Mouse (Mus musculus) hindbrain, embryonic 12.5 days (tissue): Measurements from ENCODE around the gene Slc2a1. TPM values are rescaled to one million over a fixed set of nuclear protein-coding genes. Genes with fewer than 3 reads are reported as not detected.
A peak's percentile ranks its signal among the peaks of the same experiment; 100 is the strongest.

ENCODE experiments used
- ATAC-seq: fragments of 200-750 bp; cut with Nextera tagmentation; 2 replicates; pipeline ENCODE4 v1.8.0; 2017; ENCODE audit warnings: moderate TSS enrichment; ENCODE audit not compliant: low FRiP score
- H3K27ac ChIP-seq: fragments of 300-500 bp; sonication (generic); 2 replicates; pipeline ENCODE4 v1.5.1; 2016; ENCODE audit warnings: mild to moderate bottlenecking
- H3K27me3 ChIP-seq: fragments of 300-500 bp; sonication (generic); 2 replicates; pipeline ENCODE4 v1.6.1; 2016; ENCODE audit warnings: mild to moderate bottlenecking
- H3K36me3 ChIP-seq: fragments of 300-500 bp; sonication (generic); 2 replicates; pipeline ENCODE4 v1.6.1; 2016; ENCODE audit warnings: mild to moderate bottlenecking
- H3K4me1 ChIP-seq: fragments of 300-500 bp; sonication (generic); 2 replicates; pipeline ENCODE4 v1.6.1; 2016
- H3K4me2 ChIP-seq: fragments of 300-500 bp; sonication (generic); replicated peaks from 2 replicates; pipeline ENCODE4 v1.6.1; 2016; ENCODE audit warnings: mild to moderate bottlenecking
- H3K4me3 ChIP-seq: fragments of 300-500 bp; sonication (generic); 2 replicates; pipeline ENCODE4 v1.5.1; 2016; ENCODE audit warnings: mild to moderate bottlenecking
- H3K9ac ChIP-seq: fragments of 300-500 bp; sonication (generic); 2 replicates; pipeline ENCODE4 v1.6.1; 2016; ENCODE audit warnings: mild to moderate bottlenecking, moderate library complexity
- H3K9me3 ChIP-seq: fragments of 300-500 bp; sonication (generic); replicated peaks from 2 replicates; pipeline ENCODE4 v1.6.1; 2016; ENCODE audit warnings: mild to moderate bottlenecking
- WGBS: fragments of 180-500 bp; shearing (Covaris S2); methylation state at CpG from one replicate; pipeline ENCODE4 v1.1.7; 2016; 5-methylcytosine and 5-hydroxymethylcytosine counted together
- polyA plus RNA-seq: library from polyadenylated mRNA; unstranded; fragments of >200 nt; fragmentation: Nextera tagmentation; extraction: Ambion mirVana; gene quantifications from 2 replicates; pipeline ENCODE4 v1.2.1, GENCODE M21; 2016

The Slc2a1 gene
- polyA plus RNA-seq, 1 experiment from 2014 or later, result 112 TPM

DNA sequence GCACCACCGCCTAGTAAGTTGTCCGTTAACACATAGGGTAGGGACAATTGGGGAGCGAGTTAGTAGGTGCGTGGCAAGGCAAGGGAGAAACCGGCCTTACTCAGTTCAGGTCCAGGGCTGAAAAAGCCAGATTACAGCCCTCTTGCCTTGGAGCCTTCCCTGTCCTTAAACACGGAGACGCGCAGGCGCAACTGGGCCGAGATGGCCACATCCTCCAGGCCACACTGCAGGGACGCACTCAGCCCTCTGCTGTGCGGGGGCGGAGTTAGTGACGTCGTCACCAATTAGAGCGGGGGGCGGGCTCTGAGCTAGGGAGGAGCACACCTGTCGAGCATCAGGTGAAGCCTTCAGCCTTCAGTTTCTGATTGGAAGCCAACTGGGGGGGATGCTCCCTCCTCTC is 29.7 kb downstream of the Slc2a1 start:
- H3K4me3 ChIP-seq, result peak overlapping the region; percentile 20
- H3K9me3 ChIP-seq, result no peaks in the 10 kb centered on the region
- ATAC-seq, result peak; percentile 82
- H3K36me3 ChIP-seq, result peaks cover 38% of the 10 kb centered on the region
- H3K4me2 ChIP-seq, result peak overlapping the region; percentile 51
- H3K27me3 ChIP-seq, result no peaks in the 10 kb centered on the region
- H3K9ac ChIP-seq, result 0 out of 2 replicates have a peak overlapping the region, but pooled peaks have one; percentile 41
- no peak overlapping the region for H3K27ac ChIP-seq
- peaks cover 12% of the 10 kb centered on the region for H3K4me1 ChIP-seq
- 11% methylated on average over 18 of the region's 18 CpGs for WGBS

DNA sequence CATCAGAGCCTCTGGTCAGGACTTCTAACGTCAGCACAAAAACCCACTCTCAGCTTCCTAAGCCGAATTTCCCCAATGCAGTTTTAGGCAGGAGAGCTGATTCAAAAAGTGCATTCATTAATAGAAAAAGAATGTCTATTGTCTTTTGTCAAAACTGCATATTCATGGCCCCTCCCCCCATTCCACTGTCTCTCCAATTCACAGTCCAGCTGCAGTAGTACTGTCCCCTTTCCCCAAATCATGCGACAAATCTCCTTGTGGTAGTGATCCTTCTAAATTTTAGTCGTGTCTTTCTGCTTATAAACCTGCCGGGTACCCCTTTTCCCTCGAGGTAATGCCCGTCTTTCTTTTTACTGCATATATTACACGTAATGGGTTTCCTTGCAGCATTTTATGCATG is 30.3 kb downstream of the Slc2a1 start:
- no peaks in the 10 kb centered on the region for H3K27me3 ChIP-seq
- 52% methylated on average over 8 of the region's 8 CpGs for whole genome bisulfite sequencing
- H3K4me1 ChIP-seq, result peaks cover 12% of the 10 kb centered on the region
- H3K9ac ChIP-seq, result no peak overlapping the region
- H3K4me3 ChIP-seq, result no peak overlapping the region
- peaks cover 32% of the 10 kb centered on the region for H3K36me3 ChIP-seq
- peak overlapping the region; percentile 51 for H3K4me2 ChIP-seq
- H3K27ac ChIP-seq, result no peak overlapping the region
- ATAC-seq, result no peak
- H3K9me3 ChIP-seq, result no peaks in the 10 kb centered on the region

DNA sequence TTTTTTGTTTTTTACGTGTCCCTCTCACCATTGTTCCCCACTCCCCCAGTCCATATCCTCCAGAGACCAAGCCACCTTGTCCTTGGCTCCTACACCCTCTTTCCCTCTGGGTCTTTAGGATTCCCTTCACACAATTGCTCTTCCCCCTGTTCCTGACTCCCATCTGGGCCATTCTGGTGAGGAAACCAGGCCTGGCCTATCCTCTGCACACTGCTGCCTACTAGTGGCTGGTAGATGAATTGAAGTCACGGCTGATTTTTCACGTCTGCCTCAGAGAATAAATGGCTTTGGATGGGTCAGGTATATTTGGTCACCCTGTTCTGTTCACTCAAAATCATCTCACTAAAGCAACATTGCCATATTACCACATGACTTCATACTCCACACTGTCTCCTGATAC is 31.6 kb downstream of the Slc2a1 start:
- no peak overlapping the region for H3K4me2 ChIP-seq
- H3K9ac ChIP-seq, result no peak overlapping the region
- H3K27ac ChIP-seq, result no peak overlapping the region
- ATAC-seq, result no peak
- no peak overlapping the region for H3K4me3 ChIP-seq
- peaks cover 12% of the 10 kb centered on the region for H3K4me1 ChIP-seq
- H3K9me3 ChIP-seq, result no peaks in the 10 kb centered on the region
- peaks cover 19% of the 10 kb centered on the region for H3K36me3 ChIP-seq
- H3K27me3 ChIP-seq, result no peaks in the 10 kb centered on the region
- WGBS, result 49% methylated on average over 3 of the region's 3 CpGs

DNA sequence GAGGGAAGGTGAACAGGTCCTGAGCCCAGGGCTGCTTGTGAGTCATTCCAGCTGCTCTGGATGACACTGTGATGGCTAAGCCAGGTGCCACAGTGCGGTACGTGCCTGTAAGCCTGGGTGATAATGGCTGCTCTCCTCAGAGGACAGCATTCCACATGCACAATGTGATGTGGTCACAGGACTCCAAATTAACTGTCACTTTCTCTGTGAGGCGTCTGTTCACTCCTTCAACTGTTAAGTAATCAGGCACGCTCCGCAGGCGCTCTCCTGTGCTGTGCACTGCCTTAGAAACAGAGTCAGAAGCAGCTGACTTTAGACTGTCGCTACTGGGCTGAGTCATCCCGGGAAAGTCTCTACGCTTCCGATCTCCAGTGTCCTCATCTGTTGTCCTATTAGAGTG is 32.7 kb downstream of the Slc2a1 start:
- Histone ChIP-seq H3K4me2 (no peak overlapping the region), H3K36me3 (peaks cover 8% of the 10 kb centered on the region), H3K4me1 (peaks cover 12% of the 10 kb centered on the region), H3K27me3 (no peaks in the 10 kb centered on the region), H3K4me3 (no peak overlapping the region), H3K9me3 (no peaks in the 10 kb centered on the region), H3K9ac (no peak overlapping the region), H3K27ac (no peak overlapping the region)
- ATAC-seq, result no peak
- WGBS, result 55% methylated on average over 10 of the region's 10 CpGs

DNA sequence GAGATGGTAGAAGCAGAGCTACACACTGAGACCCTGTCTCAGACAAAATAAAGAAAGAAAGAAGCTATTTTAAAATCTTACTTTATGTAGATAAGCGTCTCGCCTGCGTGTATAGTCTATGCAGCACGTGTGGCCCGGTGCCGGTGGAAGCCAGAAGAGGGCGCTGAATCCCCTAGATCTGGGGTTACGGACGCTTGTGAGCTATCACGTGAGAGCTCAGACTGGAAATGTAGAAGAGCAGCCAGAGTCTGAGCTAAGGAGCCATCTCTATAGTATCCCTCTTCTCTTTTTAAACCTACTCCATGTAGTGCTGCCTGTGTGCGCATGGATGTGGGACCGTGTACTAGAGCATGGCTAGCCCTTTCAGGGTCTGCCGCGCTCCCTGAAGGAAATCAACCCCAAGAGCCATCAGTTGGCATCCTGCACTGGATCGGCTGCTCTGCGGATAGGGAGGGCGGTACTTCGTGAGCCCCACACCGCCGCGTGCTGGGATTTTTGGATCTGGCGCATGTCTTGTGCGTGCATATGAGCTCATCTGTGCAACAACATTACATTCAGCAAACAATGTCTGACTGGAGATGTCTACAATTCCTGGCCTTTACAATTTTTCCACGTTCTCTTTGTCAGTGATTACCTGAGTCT is 33.8 kb downstream of the Slc2a1 start:
- H3K36me3 ChIP-seq, result no peaks in the 10 kb centered on the region
- H3K27ac ChIP-seq, result no peak overlapping the region
- no peaks in the 10 kb centered on the region for H3K27me3 ChIP-seq
- 24% methylated on average over 24 of the region's 24 CpGs for WGBS
- no peak overlapping the region for H3K9ac ChIP-seq
- peak overlapping the region; percentile 1; the same call in 1 of the 2 replicates for H3K4me3 ChIP-seq
- H3K9me3 ChIP-seq, result no peaks in the 10 kb centered on the region
- peaks cover 12% of the 10 kb centered on the region for H3K4me1 ChIP-seq
- peak; percentile 64 for ATAC-seq
- H3K4me2 ChIP-seq, result peak overlapping the region; percentile 40

DNA sequence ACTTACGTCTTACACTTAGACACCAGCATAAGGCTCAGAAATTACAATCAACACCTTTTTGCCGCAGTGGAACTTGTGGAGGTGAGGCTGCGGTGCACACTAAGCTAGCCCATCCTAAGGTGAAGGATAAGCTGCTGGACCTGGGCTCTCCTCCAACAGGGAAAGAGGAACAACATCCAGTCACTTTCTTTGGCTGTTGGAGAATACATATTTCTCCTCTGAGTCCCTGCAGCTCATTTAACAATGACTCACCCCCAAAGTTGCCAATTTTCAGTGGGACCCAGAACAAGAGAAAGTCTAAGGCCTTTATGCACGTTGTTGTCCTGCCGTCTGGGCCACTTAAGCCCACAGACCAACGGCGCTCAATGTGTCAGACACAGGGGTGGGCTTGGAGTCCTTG is 38.3 kb downstream of the Slc2a1 start:
- no peaks in the 10 kb centered on the region for H3K4me1 ChIP-seq
- H3K36me3 ChIP-seq, result no peaks in the 10 kb centered on the region
- no peaks in the 10 kb centered on the region for H3K9me3 ChIP-seq
- no peak for ATAC-seq
- H3K4me2 ChIP-seq, result no peak overlapping the region
- H3K9ac ChIP-seq, result no peak overlapping the region
- WGBS, result 88% methylated on average over 7 of the region's 7 CpGs
- no peak overlapping the region for H3K27ac ChIP-seq
- H3K27me3 ChIP-seq, result no peaks in the 10 kb centered on the region
- no peak overlapping the region for H3K4me3 ChIP-seq

DNA sequence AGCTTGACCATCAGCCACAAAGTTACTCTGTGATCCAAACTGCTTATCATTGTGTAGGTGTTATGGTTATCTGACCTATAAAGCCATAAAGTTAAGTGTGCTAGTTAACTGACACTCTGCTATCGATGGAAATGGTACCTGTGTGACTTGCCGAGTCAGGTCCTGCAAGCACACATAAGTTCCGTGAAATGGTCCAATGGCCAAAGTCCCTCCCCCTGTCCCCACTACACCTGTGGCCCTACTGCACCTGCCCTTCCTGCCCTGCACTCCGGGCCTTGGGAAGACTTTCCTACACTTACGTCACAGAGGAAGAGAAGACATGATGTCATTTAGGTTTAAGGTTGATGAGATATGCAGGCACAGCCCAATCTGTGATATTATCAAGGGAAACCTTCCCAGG is 38.8 kb downstream of the Slc2a1 start:
- Histone ChIP-seq H3K4me1 (no peaks in the 10 kb centered on the region), H3K9me3 (no peaks in the 10 kb centered on the region), H3K27me3 (no peaks in the 10 kb centered on the region), H3K4me2 (no peak overlapping the region), H3K9ac (no peak overlapping the region), H3K36me3 (no peaks in the 10 kb centered on the region), H3K27ac (no peak overlapping the region), H3K4me3 (no peak overlapping the region)
- ATAC-seq, result no peak
- WGBS, result 94% methylated on average over 5 of the region's 5 CpGs

DNA sequence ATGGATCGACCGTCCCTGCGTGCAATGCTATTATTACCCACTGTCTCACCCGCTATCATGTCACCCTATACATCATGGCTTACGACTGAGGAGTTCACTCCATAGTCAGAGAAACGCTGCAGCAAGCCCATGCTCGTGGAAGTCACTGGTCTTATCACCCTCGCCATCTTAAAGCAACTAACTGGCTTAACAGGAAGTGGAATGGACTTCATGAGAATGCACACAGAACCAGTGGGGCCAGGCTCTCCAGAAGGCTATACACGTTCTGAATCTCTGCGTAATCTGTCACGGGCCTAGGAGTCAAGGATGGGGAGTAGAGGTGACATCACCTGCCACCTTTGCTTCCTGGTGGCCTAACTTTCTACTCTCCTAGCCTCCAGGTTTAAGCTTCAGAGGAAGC is 40.2 kb downstream of the Slc2a1 start:
- 89% methylated on average over 11 of the region's 11 CpGs for WGBS

DNA sequence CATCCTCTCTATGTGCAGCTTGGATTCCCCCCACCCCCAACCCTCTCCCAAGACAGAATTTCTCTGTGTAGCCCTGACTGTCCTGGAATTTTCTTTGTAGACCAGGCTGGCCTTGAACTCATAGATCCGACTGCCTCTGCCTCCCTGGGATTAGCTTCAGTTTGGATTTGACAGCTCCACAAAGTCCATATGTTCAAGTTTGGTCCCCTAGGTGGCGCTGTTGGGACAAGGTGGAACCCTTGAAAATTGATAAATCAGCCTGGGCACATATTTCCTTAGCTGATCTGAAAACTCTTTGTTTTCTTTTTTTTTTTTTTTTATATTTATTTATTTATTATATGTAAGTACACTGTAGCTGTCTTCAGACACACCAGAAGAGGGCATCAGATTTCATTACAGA is 48.7 kb downstream of the Slc2a1 start:
- 36% methylated on average over 2 of the region's 2 CpGs for WGBS
- no peak overlapping the region for H3K27ac ChIP-seq
- H3K4me3 ChIP-seq, result no peak overlapping the region
- no peaks in the 10 kb centered on the region for H3K4me1 ChIP-seq
- no peaks in the 10 kb centered on the region for H3K36me3 ChIP-seq
- H3K9me3 ChIP-seq, result no peaks in the 10 kb centered on the region
- no peak overlapping the region for H3K9ac ChIP-seq
- no peak for ATAC-seq
- no peak overlapping the region for H3K4me2 ChIP-seq
- H3K27me3 ChIP-seq, result no peaks in the 10 kb centered on the region

More for the DNA sequence above, 40.2 kb downstream of the Slc2a1 start:
- no peaks in the 10 kb centered on the region for H3K9me3 ChIP-seq
- H3K4me2 ChIP-seq, result no peak overlapping the region
- no peak for ATAC-seq
- no peaks in the 10 kb centered on the region for H3K36me3 ChIP-seq
- no peak overlapping the region for H3K4me3 ChIP-seq
- no peaks in the 10 kb centered on the region for H3K4me1 ChIP-seq
- H3K27me3 ChIP-seq, result no peaks in the 10 kb centered on the region
- no peak overlapping the region for H3K27ac ChIP-seq
- no peak overlapping the region for H3K9ac ChIP-seq

DNA sequence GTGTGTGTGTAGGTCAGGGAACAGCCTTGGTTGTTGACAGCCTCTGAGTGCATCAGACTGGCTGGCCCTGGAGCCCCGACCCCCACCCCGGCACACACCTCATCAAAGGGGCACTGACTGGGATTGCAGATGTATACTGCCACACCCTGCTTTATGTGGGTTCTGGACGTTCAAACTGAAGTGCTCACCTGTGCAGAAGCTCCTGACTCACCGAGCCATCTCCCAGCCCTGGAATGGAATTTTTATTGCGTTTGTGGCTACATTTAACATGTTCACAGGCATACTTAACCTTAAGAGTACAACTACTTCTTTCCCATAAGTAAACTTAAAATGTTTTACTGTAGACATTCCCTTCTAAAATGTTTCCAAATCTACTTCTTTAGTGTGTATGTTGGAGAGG is 49.4 kb downstream of the Slc2a1 start:
- Histone ChIP-seq H3K27me3 (no peaks in the 10 kb centered on the region), H3K9ac (no peak overlapping the region), H3K36me3 (no peaks in the 10 kb centered on the region), H3K4me3 (no peak overlapping the region), H3K4me2 (no peak overlapping the region), H3K4me1 (no peaks in the 10 kb centered on the region), H3K27ac (no peak overlapping the region), H3K9me3 (no peaks in the 10 kb centered on the region)
- no peak for ATAC-seq
- 86% methylated on average over 5 of the region's 5 CpGs for WGBS

DNA sequence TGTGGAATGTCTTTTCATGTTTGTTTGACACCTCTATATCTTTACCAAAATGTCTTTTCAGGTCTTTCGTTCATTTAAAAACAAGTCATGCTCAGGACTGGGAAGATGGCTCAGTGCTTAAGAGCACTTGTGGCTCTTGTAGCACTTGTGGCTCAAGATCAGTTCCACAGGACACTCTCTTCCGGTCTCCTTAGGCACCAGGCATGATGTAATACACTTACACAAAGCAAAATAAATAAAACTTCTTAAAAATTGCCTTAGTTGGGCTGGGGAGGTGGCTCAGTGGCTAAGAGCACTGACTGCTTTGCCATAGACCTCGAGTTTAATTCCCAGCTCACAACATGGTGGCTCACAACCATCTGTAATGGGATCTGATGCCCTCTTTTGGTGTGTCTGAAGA is 52.8 kb downstream of the Slc2a1 start:
- Histone ChIP-seq H3K36me3 (no peaks in the 10 kb centered on the region), H3K27ac (no peak overlapping the region), H3K4me1 (no peaks in the 10 kb centered on the region), H3K9ac (no peak overlapping the region), H3K27me3 (no peaks in the 10 kb centered on the region), H3K9me3 (no peaks in the 10 kb centered on the region), H3K4me3 (no peak overlapping the region), H3K4me2 (no peak overlapping the region)
- ATAC-seq, result no peak
- 72% methylated on average over 3 of the region's 3 CpGs for WGBS

DNA sequence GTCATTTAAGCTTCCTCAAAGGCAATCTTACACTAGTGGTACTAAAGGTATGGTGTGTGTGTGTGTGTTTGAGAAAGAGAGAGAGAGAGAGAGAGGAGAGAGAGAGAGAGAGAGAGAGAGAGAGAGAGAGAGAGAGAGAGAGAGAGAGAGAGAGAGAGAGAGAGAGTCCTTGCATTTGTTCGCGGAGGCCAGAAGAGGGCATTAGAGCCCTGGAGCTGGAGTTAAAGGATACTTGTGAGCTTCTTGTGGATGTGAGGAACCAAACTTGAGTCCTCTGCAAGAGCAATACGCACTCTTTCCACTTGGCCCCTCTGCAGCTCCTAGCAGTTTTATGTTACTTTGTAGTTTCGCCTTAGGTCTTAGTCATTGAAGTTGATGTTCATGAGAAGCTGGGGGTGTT is 54.5 kb downstream of the Slc2a1 start:
- Histone ChIP-seq H3K36me3 (no peaks in the 10 kb centered on the region), H3K9me3 (no peaks in the 10 kb centered on the region), H3K4me1 (no peaks in the 10 kb centered on the region), H3K4me2 (no peak overlapping the region), H3K27ac (no peak overlapping the region), H3K27me3 (no peaks in the 10 kb centered on the region), H3K9ac (no peak overlapping the region), H3K4me3 (no peak overlapping the region)
- WGBS, result 67% methylated on average over 4 of the region's 4 CpGs
- no peak for ATAC-seq

DNA sequence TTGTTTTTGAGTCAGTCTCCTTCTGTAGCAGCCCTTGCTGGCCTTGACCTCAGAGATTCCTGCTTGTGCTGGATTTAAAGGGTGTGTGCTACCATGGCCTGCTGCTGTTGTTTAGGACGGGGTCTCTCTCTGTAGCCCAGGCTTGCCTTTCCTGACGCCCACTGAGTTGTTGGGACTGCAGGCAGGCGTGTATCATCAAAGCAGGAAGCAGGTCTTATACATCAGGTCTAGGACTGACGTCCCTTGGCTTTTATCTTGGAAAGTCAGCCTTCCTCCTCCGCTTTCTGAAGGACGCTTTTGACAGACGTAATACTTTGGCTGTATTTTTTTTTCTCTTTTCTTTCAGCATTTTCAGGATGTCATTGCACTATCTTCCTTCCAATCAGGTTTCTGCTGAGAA is 57.4 kb downstream of the Slc2a1 start:
- Histone ChIP-seq H3K27me3 (no peaks in the 10 kb centered on the region), H3K27ac (no peak overlapping the region), H3K4me3 (no peak overlapping the region), H3K9me3 (no peaks in the 10 kb centered on the region), H3K9ac (no peak overlapping the region), H3K36me3 (peaks cover 18% of the 10 kb centered on the region), H3K4me1 (no peaks in the 10 kb centered on the region), H3K4me2 (no peak overlapping the region)
- 75% methylated on average over 7 of the region's 7 CpGs for WGBS
- no peak for ATAC-seq
